Mouse (Mus musculus) left cerebral cortex, postnatal 25 days (tissue): ENCODE results near the gene Olfr401. TPM values are rescaled to one million over a fixed set of nuclear protein-coding genes. Genes with fewer than 3 reads are reported as not detected.
"Not testable (repeated sequence)": the region's sequence is repeated elsewhere in the genome, so short reads cannot be mapped to it uniquely, and the experiment has no call there.

Experiments
- DNase-seq, 2 experiments: peaks; one replicate each; pipeline ENCODE4 v3.0.0; 2022; ENCODE audit warnings: low spot score in 2 of 2, mixed read lengths in 1 of 2
- intact Hi-C: fragments of 180-260 bp; cut with DNase I; formaldehyde crosslinking; loops from one replicate; pipeline ENCODE4 v1.15.1; 2025
- total RNA-seq, 2 experiments: library from RNA; stranded (reverse); gene quantifications; 2 replicates each; pipeline ENCODE4 v1.2.3; 2021

Gene Olfr401
- total RNA-seq: not detected

GRCm38 (mm10) chr11:74113412-74113811 lies at the start of gene Olfr401:
Gene Olfr401, plus strand, starts transcription at chr11:74113712.
- intact Hi-C loops: no loop called here

GRCm38 (mm10) chr11:74069655-74070054 lies 43.9 kb upstream of the Olfr401 start, which contains the start of gene Zfp616:
Gene Zfp616, plus strand, starts transcription at chr11:74069955.
- DNase-seq: no peak
- intact Hi-C loops: no loop called here

More at GRCm38 (mm10) chr11:74113412-74113811, at the start of gene Olfr401:
- no peak for DNase-seq

GRCm38 (mm10) chr11:74100724-74101123 lies 12.8 kb upstream of the Olfr401 start:
- intact Hi-C loops: no loop called here
- DNase-seq: no peak

GRCm38 (mm10) chr11:74101507-74101906 lies 12.0 kb upstream of the Olfr401 start:
- DNase-seq: no peak
- intact Hi-C loops: no loop called here

GRCm38 (mm10) chr11:74105066-74105465 lies 8.4 kb upstream of the Olfr401 start:
- intact Hi-C loops: no loop called here
- no peak for DNase-seq

- DNase-seq, intact Hi-C loops: not testable (repeated sequence)
Observed at GRCm38 (mm10) chr11:74140001-74140400, 26.5 kb downstream of the Olfr401 start.

GRCm38 (mm10) chr11:74145866-74146265 lies 32.4 kb downstream of the Olfr401 start:
- intact Hi-C loops: no loop called here
- no peak for DNase-seq

- DNase-seq: no peak
- intact Hi-C loops: no loop called here
Observed at GRCm38 (mm10) chr11:74153229-74153628, 39.7 kb downstream of the Olfr401 start, which contains the start of gene Olfr402. Gene Olfr402, plus strand, starts transcription at chr11:74153529.

- intact Hi-C loops: no loop called here
- no peak for DNase-seq
Observed at GRCm38 (mm10) chr11:74168771-74169170, 55.3 kb downstream of the Olfr401 start.

Other genes starting within 250 kb of the Olfr401 start
- not detected for gene Olfr394, start 222.9 kb upstream of the Olfr401 start, total RNA-seq
- gene Olfr395, start 204.4 kb upstream of the Olfr401 start, total RNA-seq: not detected
- gene Olfr23, start 177.0 kb upstream of the Olfr401 start, total RNA-seq: not detected
- not detected for gene Olfr397, start 152.9 kb upstream of the Olfr401 start, total RNA-seq
- gene Olfr398, start 123.3 kb upstream of the Olfr401 start, total RNA-seq: not detected
- not detected for gene Olfr139, start 57.2 kb upstream of the Olfr401 start, total RNA-seq
- not detected for gene Olfr399, start 57.1 kb upstream of the Olfr401 start, total RNA-seq
- not detected for gene Zfp616, start 43.8 kb upstream of the Olfr401 start, total RNA-seq
- gene Olfr402, start 39.8 kb downstream of the Olfr401 start, total RNA-seq: not detected
- not detected for gene Olfr403, start 72.5 kb downstream of the Olfr401 start, total RNA-seq
- not detected for gene Olfr43, start 97.7 kb downstream of the Olfr401 start, total RNA-seq
- gene Olfr406, start 146.1 kb downstream of the Olfr401 start, total RNA-seq: not detected
- gene Olfr59, start 170.0 kb downstream of the Olfr401 start, total RNA-seq: not detected
- gene Olfr410, start 224.3 kb downstream of the Olfr401 start, total RNA-seq: not detected
- gene Olfr411, start 238.9 kb downstream of the Olfr401 start, total RNA-seq: not detected
- gene Olfr412, start 248.4 kb downstream of the Olfr401 start, total RNA-seq: not detected